Comparison of ENCODE assay signal across 8 mouse cellular contexts in the genomic region with DNA sequence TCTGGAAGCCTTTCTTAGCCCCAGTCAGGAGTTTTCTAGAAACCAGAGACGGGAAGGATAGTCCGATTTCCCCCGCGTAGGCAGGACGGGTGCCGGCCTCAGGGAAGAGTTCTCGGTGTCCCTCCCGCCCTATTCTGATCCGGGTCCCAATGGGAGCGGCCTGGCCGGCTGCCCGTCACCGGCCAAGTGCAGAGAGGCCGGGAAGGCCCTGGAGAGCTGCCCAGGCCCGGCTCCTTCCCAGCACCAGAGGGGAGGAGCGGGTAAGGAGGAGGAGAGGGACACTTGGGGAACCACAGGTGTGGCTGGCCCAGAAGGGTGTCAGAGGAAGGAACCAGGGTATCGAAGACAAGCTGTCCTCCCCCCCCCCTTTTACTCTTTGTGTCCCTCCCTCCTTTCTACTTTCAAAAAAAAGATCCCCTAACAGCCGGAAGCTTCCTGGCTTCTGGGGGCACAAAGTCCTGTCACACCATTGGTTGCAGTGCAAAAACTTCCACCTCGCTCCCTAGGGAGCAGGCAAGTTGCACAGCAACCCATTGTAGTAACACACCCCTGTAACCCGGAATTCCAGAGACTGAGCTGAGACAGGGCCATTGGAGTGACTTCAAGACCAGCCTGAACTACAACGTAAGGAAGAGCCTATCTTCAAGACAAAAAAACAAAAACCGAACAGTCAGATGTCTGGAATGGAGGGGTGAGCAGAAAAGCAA. TPM values are rescaled to one million over a fixed set of nuclear protein-coding genes. Genes with fewer than 3 reads are reported as not detected.
DNase-seq lines count a peak whose midpoint lies in the region; ATAC-seq and TF ChIP-seq lines count a peak whose summit lies in the region.
"Had no signal": no experiment of that assay in that cellular context is flagged by ENCODE, and none has a peak within 500 bp of the region (broad histone marks: within the 10 kb centered on the region; RNA-seq: fewer than 3 reads in every experiment).

No protein-coding gene starts in this region.

- ATAC-seq in embryonic facial prominence, embryonic 14.5 days (ENCODE audit: low read depth) = peak; percentile 7; the same call in 1 of the 2 replicates
- peak; percentile 73 for ATAC-seq in heart, postnatal 0 days (ENCODE audit: insufficient read depth, low read depth)

- 11% methylated on average over 19 of the region's 22 CpGs for WGBS in embryonic facial prominence, embryonic 14.5 days
- 9% methylated on average over 21 of the region's 22 CpGs for WGBS in heart, postnatal 0 days

- H3K36me3 ChIP-seq in E14TG2a.4 (ENCODE audit: insufficient read depth, low read length) = no peaks in the 10 kb centered on the region
- no peaks in the 10 kb centered on the region for H3K36me3 ChIP-seq in embryonic facial prominence, embryonic 14.5 days (ENCODE audit: control insufficient read depth, insufficient read depth, low read length)
- H3K36me3 ChIP-seq in heart, postnatal 0 days (replicated peaks; ENCODE audit: control insufficient read depth, insufficient read depth, low read length) = no peaks in the 10 kb centered on the region

- TF ChIP-seq EP300 in heart, postnatal 0 days (IDR thresholded peaks at IDR 0.05; ENCODE audit: low read depth) = no peak

- no peaks in the 10 kb centered on the region for H3K9me3 ChIP-seq in E14TG2a.4 (ENCODE audit: low read length)
- H3K9me3 ChIP-seq in embryonic facial prominence, embryonic 14.5 days (ENCODE audit: control insufficient read depth, low read length) = no peaks in the 10 kb centered on the region
- no peaks in the 10 kb centered on the region for H3K9me3 ChIP-seq in heart, postnatal 0 days (replicated peaks; ENCODE audit: control insufficient read depth, low read length)

- peak; percentile 94 for DNase-seq in R1 (ENCODE audit: low read depth, low spot score)
- DNase-seq in embryonic facial prominence, embryonic 14.5 days (ENCODE audit: low spot score) = peak; percentile 46
- DNase-seq in heart, postnatal 0 days (ENCODE audit: low spot score) = peak; percentile 82
- DNase-seq in kidney, postnatal 14 days = peak; percentile 93
- DNase-seq in lung, postnatal 4 days = peak; percentile 86 to 92
- DNase-seq in urinary bladder, postnatal 10 days (ENCODE audit: low spot score) = peak; percentile 42

- peaks cover 88% of the 10 kb centered on the region for H3K4me1 ChIP-seq in E14TG2a.4 (replicated peaks; ENCODE audit: low read depth, low read length)
- H3K4me1 ChIP-seq in embryonic facial prominence, embryonic 14.5 days (ENCODE audit: control insufficient read depth, insufficient read depth, low read length) = peaks cover 6% of the 10 kb centered on the region; the same call in 1 of the 2 replicates
- peaks cover 22% of the 10 kb centered on the region for H3K4me1 ChIP-seq in heart, postnatal 0 days (ENCODE audit: control insufficient read depth, insufficient read depth)

- peak overlapping the region; percentile 71 for H3K4me3 ChIP-seq in E14TG2a.4 (replicated peaks; ENCODE audit: low read length)
- no peak overlapping the region for H3K4me3 ChIP-seq in embryonic facial prominence, embryonic 14.5 days (ENCODE audit: low read depth, low read length)
- H3K4me3 ChIP-seq in heart, postnatal 0 days (ENCODE audit: low read depth, low read length) = peak overlapping the region; percentile 25
- H3K4me3 ChIP-seq: erythroblast, embryonic 14.5 days had no signal

- H3K27me3 ChIP-seq in E14TG2a.4 (ENCODE audit: insufficient read depth, low read length) = peaks cover 35% of the 10 kb centered on the region
- peaks cover 59% of the 10 kb centered on the region for H3K27me3 ChIP-seq in embryonic facial prominence, embryonic 14.5 days (replicated peaks; ENCODE audit: control insufficient read depth, insufficient read depth, low read length)
- H3K27me3 ChIP-seq in heart, postnatal 0 days (ENCODE audit: control insufficient read depth, insufficient read depth, low read length) = peaks cover 19% of the 10 kb centered on the region

- H3K27ac ChIP-seq in embryonic facial prominence, embryonic 14.5 days (replicated peaks; ENCODE audit: low read depth, low read length) = no peak overlapping the region
- peak overlapping the region; percentile 74 for H3K27ac ChIP-seq in heart, postnatal 0 days (ENCODE audit: low read depth)

- H3K9ac ChIP-seq in embryonic facial prominence, embryonic 14.5 days (ENCODE audit: low read depth, low read length) = 0 out of 2 replicates have a peak overlapping the region, but pooled peaks have one; percentile 16
- H3K9ac ChIP-seq in heart, postnatal 0 days (replicated peaks; ENCODE audit: low read depth, low read length) = peak overlapping the region; percentile 18

- peak overlapping the region; percentile 25; the same call in 1 of the 2 replicates for H3K4me2 ChIP-seq in embryonic facial prominence, embryonic 14.5 days (ENCODE audit: low read depth, low read length)
- H3K4me2 ChIP-seq in heart, postnatal 0 days (ENCODE audit: low read depth, low read length) = peak overlapping the region; percentile 48

- TF ChIP-seq CTCF in E14TG2a.4 (conservative IDR thresholded peaks at IDR 0.05; ENCODE audit: low read length) = no peak
- no peak for TF ChIP-seq CTCF in heart, postnatal 0 days (IDR thresholded peaks at IDR 0.05; ENCODE audit: low read depth)

RNA-seq across cellular contexts. Expression of gene Mybpc2, which starts 0.8 kb away (rescaled TPM):
- polyA plus RNA-seq in embryonic facial prominence, embryonic 14.5 days (2014; fragmentation: Nextera tagmentation; extraction: Ambion mirVana) = 0.38 and 0.57 TPM in 2 replicates
- total RNA-seq in heart, postnatal 0 days (2014; rRNA removed; ENCODE audit: low replicate concordance) = 3.3 and 4.5 TPM in 2 replicates
- polyA plus RNA-seq in heart, postnatal 0 days (2015; fragmentation: Nextera tagmentation; extraction: Ambion mirVana) = 2.5 and 2.6 TPM in 2 replicates
- polyA plus RNA-seq: erythroblast, embryonic 14.5 days had no signal

RNA-seq across cellular contexts. Expression of gene Spib, which starts 6.6 kb away (rescaled TPM):
- polyA plus RNA-seq in embryonic facial prominence, embryonic 14.5 days (2014; fragmentation: Nextera tagmentation; extraction: Ambion mirVana) = 0.26 and 0.35 TPM in 2 replicates
- 1.2 and 2.6 TPM in 2 replicates for total RNA-seq in heart, postnatal 0 days (2014; rRNA removed; ENCODE audit: low replicate concordance)
- polyA plus RNA-seq in heart, postnatal 0 days (2015; fragmentation: Nextera tagmentation; extraction: Ambion mirVana) = 0.11 and 0.12 TPM in 2 replicates

RNA-seq across cellular contexts. Expression of gene Pold1, which starts 23.4 kb away (rescaled TPM):
- polyA plus RNA-seq in embryonic facial prominence, embryonic 14.5 days (2014; fragmentation: Nextera tagmentation; extraction: Ambion mirVana) = 57.9 and 64.1 TPM in 2 replicates
- 36.1 and 41.8 TPM in 2 replicates for total RNA-seq in heart, postnatal 0 days (2014; rRNA removed; ENCODE audit: low replicate concordance)
- 18.3 and 18.9 TPM in 2 replicates for polyA plus RNA-seq in heart, postnatal 0 days (2015; fragmentation: Nextera tagmentation; extraction: Ambion mirVana)

RNA-seq across cellular contexts. Expression of gene Nr1h2, which starts 28.5 kb away (rescaled TPM):
- 60.8 and 64.5 TPM in 2 replicates for polyA plus RNA-seq in embryonic facial prominence, embryonic 14.5 days (2014; fragmentation: Nextera tagmentation; extraction: Ambion mirVana)
- total RNA-seq in heart, postnatal 0 days (2014; rRNA removed; ENCODE audit: low replicate concordance) = 60.9 and 70.3 TPM in 2 replicates
- polyA plus RNA-seq in heart, postnatal 0 days (2015; fragmentation: Nextera tagmentation; extraction: Ambion mirVana) = 50.1 and 51.3 TPM in 2 replicates

RNA-seq across cellular contexts. Expression of gene Fam71e1, which starts 28.9 kb away (rescaled TPM):
- polyA plus RNA-seq in embryonic facial prominence, embryonic 14.5 days (2014; fragmentation: Nextera tagmentation; extraction: Ambion mirVana) = 5.4 and 10.7 TPM in 2 replicates
- total RNA-seq in heart, postnatal 0 days (2014; rRNA removed; ENCODE audit: low replicate concordance) = 3.2 and 4.3 TPM in 2 replicates
- polyA plus RNA-seq in heart, postnatal 0 days (2015; fragmentation: Nextera tagmentation; extraction: Ambion mirVana) = 11.4 and 12.5 TPM in 2 replicates

Comparison
In these comparisons a context has a peak if more than half of its experiments do, and no peak if none do; other contexts are left out.
1. DNase-seq: peak in every context shown above with its lines; median percentile 94 in R1; 93 in kidney, postnatal 14 days; 89 in lung, postnatal 4 days; 82 in heart, postnatal 0 days; 46 in embryonic facial prominence, embryonic 14.5 days; 42 in urinary bladder, postnatal 10 days.